Mouse (Mus musculus): ENCODE data around the gene Gpat3. TPM values are rescaled to one million over a fixed set of nuclear protein-coding genes. Genes with fewer than 3 reads are reported as not detected.

Gene Gpat3
- polyA plus RNA-seq, 1 experiment from 2014 or later, result 1.9 TPM

GRCm38 (mm10) chr5:100847143-100847542 is 1.6 kb downstream of the Gpat3 start:
- Histone ChIP-seq H3K36me3 (replicated peaks; ENCODE audit: control insufficient read depth, insufficient read depth) (no peaks in the 10 kb centered on the region), H3K4me1 (replicated peaks; ENCODE audit: control insufficient read depth, insufficient read depth, low read length) (peaks cover 14% of the 10 kb centered on the region), H3K4me3 (replicated peaks; ENCODE audit: low read length) (peak overlapping the region; percentile 42), H3K27ac (no peak overlapping the region), H3K4me2 (replicated peaks) (peak overlapping the region; percentile 82), H3K9me3 (ENCODE audit: control insufficient read depth, low read length) (0 out of 2 replicates have a peak, but pooled peaks cover 1% of the 10 kb centered on the region), H3K9ac (peak overlapping the region; percentile 47; the same call in 1 of the 2 replicates), H3K27me3 (ENCODE audit: control insufficient read depth, insufficient read depth, low read length) (peaks cover 64% of the 10 kb centered on the region)
- 17% methylated on average over 2 of the region's 2 CpGs for WGBS
- no peak for ATAC-seq (ENCODE audit: low FRiP score)
- no peak for DNase-seq (ENCODE audit: low spot score)

DNA sequence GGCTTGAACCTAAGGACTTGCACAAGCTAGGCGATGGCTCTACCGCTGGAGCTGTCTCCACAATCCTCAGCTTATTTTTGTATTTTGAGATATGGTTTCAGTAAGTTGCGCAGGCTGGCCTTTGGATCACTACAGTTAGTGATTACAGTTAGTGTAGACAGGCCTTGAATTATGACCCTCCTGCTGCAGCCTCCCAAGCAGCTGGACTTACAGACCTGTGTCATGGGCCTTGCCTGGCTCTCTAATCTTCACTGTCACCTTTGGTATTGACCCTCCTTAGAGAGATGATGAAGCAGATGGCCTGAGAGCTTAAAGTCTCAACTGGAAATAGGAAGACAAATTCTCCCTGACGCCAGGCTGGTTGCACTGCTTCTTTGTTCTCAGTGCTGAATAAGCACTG is 8.4 kb downstream of the Gpat3 start:
- H3K4me1 ChIP-seq (replicated peaks; ENCODE audit: control insufficient read depth, insufficient read depth, low read length), result no peaks in the 10 kb centered on the region
- WGBS, result 89% methylated on average over 4 of the region's 4 CpGs
- 0 out of 2 replicates have a peak, but pooled peaks cover 4% of the 10 kb centered on the region for H3K27me3 ChIP-seq (ENCODE audit: control insufficient read depth, insufficient read depth, low read length)
- no peak overlapping the region for H3K27ac ChIP-seq
- H3K4me3 ChIP-seq (replicated peaks; ENCODE audit: low read length), result no peak overlapping the region
- no peaks in the 10 kb centered on the region for H3K9me3 ChIP-seq (ENCODE audit: control insufficient read depth, low read length)
- H3K9ac ChIP-seq, result no peak overlapping the region
- no peaks in the 10 kb centered on the region for H3K36me3 ChIP-seq (replicated peaks; ENCODE audit: control insufficient read depth, insufficient read depth)
- ATAC-seq (ENCODE audit: low FRiP score) (no peak), DNase-seq (ENCODE audit: low spot score) (no peak)
- no peak overlapping the region for H3K4me2 ChIP-seq (replicated peaks)

GRCm38 (mm10) chr5:100856552-100856951 is 11.0 kb downstream of the Gpat3 start:
- Histone ChIP-seq H3K9me3 (ENCODE audit: control insufficient read depth, low read length) (no peaks in the 10 kb centered on the region), H3K27ac (no peak overlapping the region), H3K4me2 (replicated peaks) (no peak overlapping the region), H3K4me1 (replicated peaks; ENCODE audit: control insufficient read depth, insufficient read depth, low read length) (no peaks in the 10 kb centered on the region), H3K36me3 (replicated peaks; ENCODE audit: control insufficient read depth, insufficient read depth) (no peaks in the 10 kb centered on the region), H3K9ac (no peak overlapping the region), H3K27me3 (ENCODE audit: control insufficient read depth, insufficient read depth, low read length) (no peaks in the 10 kb centered on the region), H3K4me3 (replicated peaks; ENCODE audit: low read length) (no peak overlapping the region)
- WGBS, result 94% methylated on average over 3 of the region's 3 CpGs
- ATAC-seq (ENCODE audit: low FRiP score) (no peak), DNase-seq (ENCODE audit: low spot score) (no peak)

DNA sequence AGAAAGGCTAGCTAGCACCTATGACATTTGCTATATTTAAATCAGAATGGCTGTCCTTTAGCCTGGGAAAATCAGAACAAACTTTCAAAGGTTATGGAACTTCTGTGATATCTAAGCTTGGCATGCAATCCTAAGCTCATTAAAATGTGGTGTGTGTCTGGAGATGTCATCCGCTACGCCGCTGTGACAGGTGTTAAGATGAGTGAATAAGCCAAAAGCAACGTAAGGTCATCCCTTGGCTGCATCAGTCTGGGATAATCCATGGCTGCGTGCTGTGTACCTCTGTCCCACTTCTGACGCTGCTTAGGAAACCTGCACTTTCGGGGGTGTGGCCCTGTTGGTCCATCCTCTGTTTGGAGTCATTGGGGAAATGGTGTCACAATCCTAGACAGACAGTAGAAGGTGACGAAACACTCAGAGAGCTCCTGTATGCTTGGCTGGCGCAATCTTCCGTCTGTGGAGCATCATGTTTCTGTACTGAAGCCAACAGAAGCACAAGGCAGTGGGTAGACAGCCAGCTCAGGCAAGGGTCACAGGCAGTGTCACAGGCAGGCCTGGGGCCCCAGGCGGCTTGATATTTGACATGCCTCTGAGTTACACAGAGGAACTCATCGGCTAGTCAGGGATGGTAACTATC is 15.0 kb downstream of the Gpat3 start:
- no peaks in the 10 kb centered on the region for H3K36me3 ChIP-seq (replicated peaks; ENCODE audit: control insufficient read depth, insufficient read depth)
- no peaks in the 10 kb centered on the region for H3K9me3 ChIP-seq (ENCODE audit: control insufficient read depth, low read length)
- H3K9ac ChIP-seq, result no peak overlapping the region
- H3K27ac ChIP-seq, result no peak overlapping the region
- H3K4me1 ChIP-seq (replicated peaks; ENCODE audit: control insufficient read depth, insufficient read depth, low read length), result no peaks in the 10 kb centered on the region
- DNase-seq (ENCODE audit: low spot score) (no peak), ATAC-seq (ENCODE audit: low FRiP score) (no peak)
- no peak overlapping the region for H3K4me3 ChIP-seq (replicated peaks; ENCODE audit: low read length)
- 83% methylated on average over 12 of the region's 12 CpGs for WGBS
- H3K4me2 ChIP-seq (replicated peaks), result no peak overlapping the region
- H3K27me3 ChIP-seq (ENCODE audit: control insufficient read depth, insufficient read depth, low read length), result no peaks in the 10 kb centered on the region

- no peak overlapping the region for H3K27ac ChIP-seq
- H3K4me2 ChIP-seq (replicated peaks), result no peak overlapping the region
- H3K27me3 ChIP-seq (ENCODE audit: control insufficient read depth, insufficient read depth, low read length), result no peaks in the 10 kb centered on the region
- H3K9me3 ChIP-seq (ENCODE audit: control insufficient read depth, low read length), result no peaks in the 10 kb centered on the region
- ATAC-seq (ENCODE audit: low FRiP score) (no peak), DNase-seq (ENCODE audit: low spot score) (no peak)
- H3K4me1 ChIP-seq (replicated peaks; ENCODE audit: control insufficient read depth, insufficient read depth, low read length), result no peaks in the 10 kb centered on the region
- no peak overlapping the region for H3K4me3 ChIP-seq (replicated peaks; ENCODE audit: low read length)
- H3K9ac ChIP-seq, result no peak overlapping the region
- H3K36me3 ChIP-seq (replicated peaks; ENCODE audit: control insufficient read depth, insufficient read depth), result no peaks in the 10 kb centered on the region
- WGBS, result 71% methylated on average over 4 of the region's 4 CpGs
Measured at GRCm38 (mm10) chr5:100861140-100861539, 15.6 kb downstream of the Gpat3 start.

DNA sequence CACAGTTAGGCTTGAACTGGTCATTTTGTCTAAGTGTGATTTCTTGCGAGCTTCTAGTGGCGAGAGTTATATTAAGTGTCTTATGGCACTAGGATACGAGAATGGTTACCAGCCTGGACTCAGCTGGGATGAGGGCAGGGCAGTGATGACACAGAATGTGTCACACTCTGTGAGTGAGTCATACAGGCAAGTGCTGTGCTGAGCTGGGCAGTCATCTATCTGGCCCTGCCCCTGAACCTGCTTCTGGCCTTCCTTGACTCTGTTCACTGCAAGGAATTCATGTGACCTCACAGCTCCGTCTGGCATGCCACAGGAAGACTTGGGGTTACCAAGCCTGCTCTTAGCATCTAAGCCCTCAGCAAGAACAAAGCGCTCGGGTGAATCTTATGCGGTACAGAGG is 16.3 kb downstream of the Gpat3 start:
- H3K27me3 ChIP-seq (ENCODE audit: control insufficient read depth, insufficient read depth, low read length), result no peaks in the 10 kb centered on the region
- ATAC-seq (ENCODE audit: low FRiP score) (no peak), DNase-seq (ENCODE audit: low spot score) (no peak)
- no peaks in the 10 kb centered on the region for H3K9me3 ChIP-seq (ENCODE audit: control insufficient read depth, low read length)
- H3K27ac ChIP-seq, result no peak overlapping the region
- 86% methylated on average over 7 of the region's 7 CpGs for WGBS
- no peak overlapping the region for H3K4me3 ChIP-seq (replicated peaks; ENCODE audit: low read length)
- H3K36me3 ChIP-seq (replicated peaks; ENCODE audit: control insufficient read depth, insufficient read depth), result no peaks in the 10 kb centered on the region
- H3K4me1 ChIP-seq (replicated peaks; ENCODE audit: control insufficient read depth, insufficient read depth, low read length), result no peaks in the 10 kb centered on the region
- H3K4me2 ChIP-seq (replicated peaks), result no peak overlapping the region
- H3K9ac ChIP-seq, result no peak overlapping the region

DNA sequence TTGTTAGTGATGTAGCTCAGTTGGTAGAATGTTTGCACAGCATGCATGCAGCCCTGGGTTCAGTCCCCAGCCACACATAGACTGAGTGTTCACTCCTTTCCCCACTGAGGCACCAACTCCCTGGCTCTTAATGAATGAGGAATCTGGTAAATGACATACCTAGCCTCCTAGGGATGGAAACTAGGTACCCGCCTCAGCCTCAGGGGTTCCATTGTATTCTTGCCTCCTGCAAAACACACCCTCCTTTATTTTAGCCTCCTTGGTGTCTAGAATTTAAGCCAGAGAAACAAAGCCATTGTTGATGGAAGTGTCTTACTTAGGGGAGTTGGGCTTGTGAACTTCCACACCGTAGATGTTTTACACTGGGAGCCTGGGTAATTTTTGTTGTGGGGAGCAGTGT is 17.6 kb downstream of the Gpat3 start:
- Histone ChIP-seq H3K36me3 (replicated peaks; ENCODE audit: control insufficient read depth, insufficient read depth) (no peaks in the 10 kb centered on the region), H3K4me2 (replicated peaks) (no peak overlapping the region), H3K27ac (no peak overlapping the region), H3K9ac (no peak overlapping the region), H3K4me1 (replicated peaks; ENCODE audit: control insufficient read depth, insufficient read depth, low read length) (no peaks in the 10 kb centered on the region), H3K4me3 (replicated peaks; ENCODE audit: low read length) (no peak overlapping the region), H3K9me3 (ENCODE audit: control insufficient read depth, low read length) (no peaks in the 10 kb centered on the region), H3K27me3 (ENCODE audit: control insufficient read depth, insufficient read depth, low read length) (no peaks in the 10 kb centered on the region)
- 66% methylated on average over 2 of the region's 2 CpGs for WGBS
- no peak for DNase-seq (ENCODE audit: low spot score)
- no peak for ATAC-seq (ENCODE audit: low FRiP score)

DNA sequence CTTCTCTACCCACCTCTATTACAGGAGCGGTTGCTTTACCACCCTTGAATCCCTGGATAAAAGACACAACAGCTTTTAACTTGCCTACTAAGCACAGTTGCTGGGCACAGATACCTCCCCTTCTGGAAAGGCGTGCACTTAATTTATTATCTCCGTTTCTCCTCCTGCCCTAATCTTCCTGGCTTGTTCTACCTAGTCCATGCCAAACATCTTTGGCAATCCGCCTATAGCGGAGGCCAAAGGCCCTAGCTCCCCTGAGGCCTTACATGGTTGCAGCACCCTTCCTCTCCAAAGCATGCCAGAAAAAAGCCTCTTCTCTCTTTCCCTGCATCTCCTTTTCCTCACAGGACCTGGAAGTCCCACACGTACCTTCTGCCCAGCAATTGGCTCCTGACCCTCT is 18.9 kb downstream of the Gpat3 start:
- H3K4me2 ChIP-seq (replicated peaks), result no peak overlapping the region
- H3K4me3 ChIP-seq (replicated peaks; ENCODE audit: low read length), result no peak overlapping the region
- no peak overlapping the region for H3K9ac ChIP-seq
- H3K27me3 ChIP-seq (ENCODE audit: control insufficient read depth, insufficient read depth, low read length), result no peaks in the 10 kb centered on the region
- H3K4me1 ChIP-seq (replicated peaks; ENCODE audit: control insufficient read depth, insufficient read depth, low read length), result no peaks in the 10 kb centered on the region
- H3K9me3 ChIP-seq (ENCODE audit: control insufficient read depth, low read length), result no peaks in the 10 kb centered on the region
- WGBS, result 90% methylated on average over 6 of the region's 6 CpGs
- no peaks in the 10 kb centered on the region for H3K36me3 ChIP-seq (replicated peaks; ENCODE audit: control insufficient read depth, insufficient read depth)
- no peak for ATAC-seq (ENCODE audit: low FRiP score)
- H3K27ac ChIP-seq, result no peak overlapping the region
- no peak for DNase-seq (ENCODE audit: low spot score)

- peaks cover 3% of the 10 kb centered on the region; the same call in 1 of the 2 replicates for H3K9me3 ChIP-seq (ENCODE audit: control insufficient read depth, low read length)
- no peaks in the 10 kb centered on the region for H3K36me3 ChIP-seq (replicated peaks; ENCODE audit: control insufficient read depth, insufficient read depth)
- DNase-seq (ENCODE audit: low spot score), result no peak
- H3K4me2 ChIP-seq (replicated peaks), result no peak overlapping the region
- no peaks in the 10 kb centered on the region for H3K4me1 ChIP-seq (replicated peaks; ENCODE audit: control insufficient read depth, insufficient read depth, low read length)
- H3K4me3 ChIP-seq (replicated peaks; ENCODE audit: low read length), result no peak overlapping the region
- H3K9ac ChIP-seq, result no peak overlapping the region
- H3K27ac ChIP-seq, result no peak overlapping the region
- WGBS, result 78% methylated on average over 2 of the region's 2 CpGs
- H3K27me3 ChIP-seq (ENCODE audit: control insufficient read depth, insufficient read depth, low read length), result no peaks in the 10 kb centered on the region
- no peak for ATAC-seq (ENCODE audit: low FRiP score)
Measured at GRCm38 (mm10) chr5:100866183-100866582, 20.7 kb downstream of the Gpat3 start.

All from hindbrain, embryonic 14.5 days (tissue).